In the genomic region with DNA sequence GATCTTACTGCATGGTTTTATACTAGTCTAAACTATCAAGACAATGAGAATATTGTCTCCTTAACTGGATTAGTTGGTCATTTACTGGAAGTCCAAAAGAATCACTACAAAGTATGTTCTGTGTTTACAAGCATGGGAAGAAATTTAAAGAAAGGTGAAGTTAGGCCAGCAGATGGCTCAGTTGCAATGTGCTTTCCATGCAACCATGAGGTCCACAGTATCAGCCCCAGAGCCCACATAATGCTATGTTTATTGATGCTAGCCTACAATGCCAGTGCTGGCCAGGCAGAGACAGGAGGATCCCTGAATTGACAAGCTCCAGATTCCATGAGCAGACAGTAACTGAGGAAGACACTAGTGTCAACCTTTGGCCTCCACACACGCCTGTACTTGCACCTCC, we compare ENCODE assay signal across 30 mouse cellular contexts. TPM values are rescaled to one million over a fixed set of nuclear protein-coding genes. Genes with fewer than 3 reads are reported as not detected.
DNase-seq lines count a peak whose midpoint lies in the region; ATAC-seq and TF ChIP-seq lines count a peak whose summit lies in the region.
"Had no signal": no experiment of that assay in that cellular context is flagged by ENCODE, and none has a peak within 500 bp of the region (broad histone marks: within the 10 kb centered on the region; RNA-seq: fewer than 3 reads in every experiment).

No protein-coding gene starts in this region.

- no peak overlapping the region for H3K9ac ChIP-seq in liver, adult 2 months (ENCODE audit: low read depth, low read length)
- no peak overlapping the region for H3K9ac ChIP-seq in liver, embryonic 11.5 days (ENCODE audit: low read depth, low read length)
- H3K9ac ChIP-seq: forebrain, embryonic 13.5 days; midbrain, embryonic 15.5 days had no signal

- no peak overlapping the region for H3K4me2 ChIP-seq in liver, embryonic 11.5 days
- H3K4me2 ChIP-seq: forebrain, embryonic 13.5 days; midbrain, embryonic 15.5 days had no signal

- WGBS in liver, adult 2 months = 91% methylated on average over 1 of the region's 1 CpGs
- 89% methylated on average over 1 of the region's 1 CpGs for WGBS in liver, embryonic 11.5 days

- no peak overlapping the region for H3K27ac ChIP-seq in liver, adult 2 months (replicated peaks; ENCODE audit: insufficient read depth, low read depth, low read length)
- H3K27ac ChIP-seq in liver, embryonic 11.5 days (ENCODE audit: low read depth, low read length) = no peak overlapping the region
- H3K27ac ChIP-seq: forebrain, embryonic 13.5 days; midbrain, embryonic 15.5 days had no signal

- H3K79me2 ChIP-seq in liver, adult 2 months (ENCODE audit: control insufficient read depth, insufficient read depth, low read length) = no peaks in the 10 kb centered on the region

- H3K4me1 ChIP-seq in liver, adult 2 months (ENCODE audit: control insufficient read depth, insufficient read depth, low read length) = no peaks in the 10 kb centered on the region
- no peaks in the 10 kb centered on the region for H3K4me1 ChIP-seq in liver, embryonic 11.5 days (replicated peaks; ENCODE audit: control insufficient read depth, insufficient read depth, low read length)
- H3K4me1 ChIP-seq: forebrain, embryonic 13.5 days; midbrain, embryonic 15.5 days had no signal

- H3K27me3 ChIP-seq in liver, adult 2 months (ENCODE audit: control insufficient read depth, insufficient read depth, low read length) = no peaks in the 10 kb centered on the region
- H3K27me3 ChIP-seq in liver, embryonic 11.5 days (replicated peaks; ENCODE audit: control insufficient read depth, insufficient read depth, low read length) = no peaks in the 10 kb centered on the region
- H3K27me3 ChIP-seq: forebrain, embryonic 13.5 days; midbrain, embryonic 15.5 days had no signal

- no peak overlapping the region for H3K4me3 ChIP-seq in liver, adult 2 months (ENCODE audit: insufficient read depth, low read depth, low read length)
- no peak overlapping the region for H3K4me3 ChIP-seq in liver, embryonic 11.5 days (ENCODE audit: low read depth, low read length)
- H3K4me3 ChIP-seq: forebrain, embryonic 13.5 days; midbrain, embryonic 15.5 days; myocyte had no signal

- no peaks in the 10 kb centered on the region for H3K9me3 ChIP-seq in liver, embryonic 11.5 days (ENCODE audit: control insufficient read depth, low read length)
- H3K9me3 ChIP-seq: forebrain, embryonic 13.5 days; midbrain, embryonic 15.5 days had no signal

- H3K36me3 ChIP-seq in liver, adult 2 months (ENCODE audit: control insufficient read depth, insufficient read depth, low read length) = no peaks in the 10 kb centered on the region
- H3K36me3 ChIP-seq in liver, embryonic 11.5 days (ENCODE audit: control insufficient read depth, insufficient read depth, low read length) = no peaks in the 10 kb centered on the region
- H3K36me3 ChIP-seq: midbrain, embryonic 15.5 days had no signal

- no peak for TF ChIP-seq CTCF in liver, adult 2 months (IDR thresholded peaks at IDR 0.05; ENCODE audit: low read depth, low read length)

- DNase-seq in liver, adult 2 months (ENCODE audit: extremely low read depth, low read depth, low spot score) = peak; percentile 4
- DNase-seq in liver, embryonic 11.5 days (ENCODE audit: low spot score) = no peak
- DNase-seq in CD4-positive, CD25-positive, alpha-beta regulatory T cell, adult 2 months (ENCODE audit: low read depth, low spot score) = peak; percentile 68
- peak; percentile 16 for DNase-seq in thymus, postnatal 36 days
- DNase-seq in gastrocnemius, adult 18-20 months (ENCODE audit: low spot score) = no peak
- DNase-seq in spleen, postnatal 14 days (ENCODE audit: low spot score in 2 of 2) = no peak
- DNase-seq: adrenal gland, adult 8-10 months; cerebellum, adult 9-10 months; gastrocnemius, postnatal 25 days; kidney, adult 8-10 months; kidney, postnatal 4 days; lung, adult 18-20 months; lung, postnatal 14 days; right cerebral cortex, postnatal 25 days had no signal

- ATAC-seq in liver, embryonic 11.5 days (replicated peaks; ENCODE audit: low FRiP score) = no peak
- ATAC-seq in activated CD4-positive, CD25-positive, alpha-beta regulatory T cell, adult 4 months = peak; percentile 57
- ATAC-seq: forebrain, embryonic 13.5 days; hindbrain, embryonic 16.5 days; midbrain, embryonic 15.5 days had no signal

- no peak for TF ChIP-seq POLR2A in liver, adult 2 months (IDR thresholded peaks at IDR 0.05; ENCODE audit: extremely low read depth, insufficient read depth, low read length)

RNA-seq across cellular contexts. Expression of a gene that starts 23.1 kb away (rescaled TPM):
- not detected in 2 replicates for total RNA-seq in liver, adult 2 months (2014; rRNA removed)
- 0.04 TPM in 1 of 2 replicates, not detected in the other for polyA plus RNA-seq in liver, adult 2 months (2012; rRNA removed)
- not detected in 2 replicates for polyA plus RNA-seq in liver, embryonic 11.5 days (2014; fragmentation: Nextera tagmentation; extraction: Ambion mirVana)
- 1 to 10 TPM; 1.0 to 1.6 TPM for polyA plus RNA-seq in activated CD4-positive, CD25-positive, alpha-beta regulatory T cell, adult 4 months (2017; shearing (Covaris generic))
- not detected for total RNA-seq in gastrocnemius, adult 18-20 months (2021)
- total RNA-seq: common myeloid progenitor, adult 5-6 weeks; gastrocnemius, postnatal 25 days; heart, adult 8-10 months; layer of hippocampus, postnatal 14 days; left cerebral cortex, postnatal 14 days; megakaryocyte-erythroid progenitor cell, adult 5-6 weeks had no signal
- polyA plus RNA-seq: embryonic facial prominence, embryonic 11.5 days; forebrain, embryonic 13.5 days; heart, embryonic 16.5 days; hindbrain, embryonic 16.5 days; midbrain, embryonic 15.5 days; myocyte; stomach, embryonic 16.5 days; urinary bladder, adult 2 months had no signal

RNA-seq across cellular contexts. Expression of a gene that starts 26.6 kb away (rescaled TPM):
- total RNA-seq in liver, adult 2 months (2014; rRNA removed) = 22.1 and 36.8 TPM in 2 replicates
- 3.0 and 5.2 TPM in 2 replicates for polyA plus RNA-seq in liver, adult 2 months (2012; rRNA removed)
- 0.92 and 0.94 TPM in 2 replicates for polyA plus RNA-seq in liver, embryonic 11.5 days (2014; fragmentation: Nextera tagmentation; extraction: Ambion mirVana)
- 10 to 100 TPM; 18.5 to 39.1 TPM for polyA plus RNA-seq in activated CD4-positive, CD25-positive, alpha-beta regulatory T cell, adult 4 months (2017; shearing (Covaris generic))
- total RNA-seq in gastrocnemius, adult 18-20 months (2021) = under 1 TPM in 1 of 2 experiments, not detected in 1; 0.05 TPM
- total RNA-seq: gastrocnemius, postnatal 25 days; heart, adult 8-10 months; layer of hippocampus, postnatal 14 days; left cerebral cortex, postnatal 14 days had no signal

RNA-seq across cellular contexts. Expression of a gene that starts 33.7 kb away (rescaled TPM):
- not detected in 2 replicates for total RNA-seq in liver, adult 2 months (2014; rRNA removed)
- not detected in 2 replicates for polyA plus RNA-seq in liver, adult 2 months (2012; rRNA removed)
- 0.80 and 0.90 TPM in 2 replicates for polyA plus RNA-seq in liver, embryonic 11.5 days (2014; fragmentation: Nextera tagmentation; extraction: Ambion mirVana)
- polyA plus RNA-seq in activated CD4-positive, CD25-positive, alpha-beta regulatory T cell, adult 4 months (2017; shearing (Covaris generic)) = not detected
- not detected for total RNA-seq in gastrocnemius, adult 18-20 months (2021)
- total RNA-seq: common myeloid progenitor, adult 5-6 weeks; gastrocnemius, postnatal 25 days; heart, adult 8-10 months; hematopoietic stem cell, adult 5-6 weeks; megakaryocyte-erythroid progenitor cell, adult 5-6 weeks had no signal
- polyA plus RNA-seq: myocyte had no signal

RNA-seq across cellular contexts. Expression of a gene that starts 40.0 kb away (rescaled TPM):
- not detected in 2 replicates for total RNA-seq in liver, adult 2 months (2014; rRNA removed)
- polyA plus RNA-seq in liver, adult 2 months (2012; rRNA removed) = not detected in 2 replicates
- polyA plus RNA-seq in liver, embryonic 11.5 days (2014; fragmentation: Nextera tagmentation; extraction: Ambion mirVana) = 0.53 TPM in 1 of 2 replicates, not detected in the other
- polyA plus RNA-seq in activated CD4-positive, CD25-positive, alpha-beta regulatory T cell, adult 4 months (2017; shearing (Covaris generic)) = not detected
- not detected for total RNA-seq in gastrocnemius, adult 18-20 months (2021)
- total RNA-seq: adrenal gland, adult 8-10 months; common myeloid progenitor, adult 5-6 weeks; gastrocnemius, postnatal 25 days; heart, adult 8-10 months; hematopoietic stem cell, adult 5-6 weeks; megakaryocyte-erythroid progenitor cell, adult 5-6 weeks; neutrophil, adult 5-6 weeks had no signal
- polyA plus RNA-seq: myocyte; urinary bladder, adult 2 months had no signal

Comparison
In these comparisons a context has a peak if more than half of its experiments do, and no peak if none do; other contexts are left out.
1. DNase-seq: peak in liver, adult 2 months (single experiment), CD4-positive, CD25-positive, alpha-beta regulatory T cell, adult 2 months (single experiment) and thymus, postnatal 36 days (2 of 2); none in liver, embryonic 11.5 days (single experiment), gastrocnemius, adult 18-20 months (single experiment) and spleen, postnatal 14 days (0 of 2).